Mouse (Mus musculus) ES-Bruce4 (cell line): ENCODE results near the gene Cycs.

Source experiments
- CTCF ChIP-seq: IDR thresholded peaks from one replicate; pipeline ENCODE4 v1.8.1; 2011; ENCODE audit warnings: low read depth, low read length
- EP300 ChIP-seq: IDR thresholded peaks from 2 replicates; pipeline ENCODE4 v1.6.1; 2011; ENCODE audit warnings: low read depth, low read length; ENCODE audit not compliant: insufficient read depth

GRCm38 (mm10) chr6:50598560-50598959 lies 32.2 kb upstream of the Cycs start:
- TF ChIP-seq CTCF, result no peak
- no peak for TF ChIP-seq EP300
